Mouse (Mus musculus): ENCODE measurements around the gene Nicn1. TPM values are rescaled to one million over a fixed set of nuclear protein-coding genes. Genes with fewer than 3 reads are reported as not detected.

Gene Nicn1
- polyA plus RNA-seq, 1 experiment from 2014 or later = 13.9 TPM

- Histone ChIP-seq H3K27me3 (replicated peaks; ENCODE audit: control insufficient read depth, insufficient read depth, low read length) (no peaks in the 10 kb centered on the region), H3K4me3 (ENCODE audit: low read depth, low read length) (peak overlapping the region; percentile 50), H3K27ac (ENCODE audit: low read depth, low read length) (no peak overlapping the region), H3K9ac (ENCODE audit: low read depth, low read length) (0 out of 2 replicates have a peak overlapping the region, but pooled peaks have one; percentile 22), H3K4me2 (peak overlapping the region; percentile 59), H3K36me3 (ENCODE audit: control insufficient read depth, insufficient read depth, low read length) (0 out of 2 replicates have a peak, but pooled peaks cover 3% of the 10 kb centered on the region), H3K9me3 (ENCODE audit: control insufficient read depth, low read length) (no peaks in the 10 kb centered on the region), H3K4me1 (replicated peaks; ENCODE audit: control insufficient read depth, insufficient read depth, low read length) (peaks cover 6% of the 10 kb centered on the region)
- 47% methylated on average over 6 of the region's 6 CpGs for WGBS
- no peak for DNase-seq (ENCODE audit: low spot score)
- no peak for ATAC-seq (replicated peaks; ENCODE audit: low FRiP score)
These were observed 544 bp downstream of the Nicn1 start for GRCm38 (mm10) chr9:108290773-108291172.

- 46% methylated on average over 18 of the region's 18 CpGs for WGBS
- H3K36me3 ChIP-seq (ENCODE audit: control insufficient read depth, insufficient read depth, low read length) = 0 out of 2 replicates have a peak, but pooled peaks cover 3% of the 10 kb centered on the region
- peak within 1 kb of the TSS; percentile 57 for H3K4me2 ChIP-seq
- H3K9ac ChIP-seq (ENCODE audit: low read depth, low read length) = peak within 1 kb of the TSS; percentile 8; the same call in 1 of the 2 replicates
- peak within 1 kb of the TSS; percentile 70 for H3K27ac ChIP-seq (ENCODE audit: low read depth, low read length)
- peak; percentile 50 for DNase-seq (ENCODE audit: low spot score)
- no peaks in the 10 kb centered on the region for H3K9me3 ChIP-seq (ENCODE audit: control insufficient read depth, low read length)
- H3K27me3 ChIP-seq (replicated peaks; ENCODE audit: control insufficient read depth, insufficient read depth, low read length) = no peaks in the 10 kb centered on the region
- H3K4me3 ChIP-seq (ENCODE audit: low read depth, low read length) = peak within 1 kb of the TSS; percentile 35
- ATAC-seq (replicated peaks; ENCODE audit: low FRiP score) = peak; percentile 62
- H3K4me1 ChIP-seq (replicated peaks; ENCODE audit: control insufficient read depth, insufficient read depth, low read length) = no peaks in the 10 kb centered on the region
These were observed 6.5 kb downstream of the Nicn1 start, which contains the start of gene Amt for GRCm38 (mm10) chr9:108296453-108297355. Gene Amt (plus strand): TSS chr9:108296853.

GRCm38 (mm10) chr9:108301853-108302252 lies 11.6 kb downstream of the Nicn1 start:
- 76% methylated on average over 3 of the region's 3 CpGs for WGBS
- H3K27ac ChIP-seq (ENCODE audit: low read depth, low read length) = no peak overlapping the region
- H3K36me3 ChIP-seq (ENCODE audit: control insufficient read depth, insufficient read depth, low read length) = peaks cover 4% of the 10 kb centered on the region; the same call in 1 of the 2 replicates
- no peak overlapping the region for H3K4me2 ChIP-seq
- H3K9me3 ChIP-seq (ENCODE audit: control insufficient read depth, low read length) = no peaks in the 10 kb centered on the region
- H3K27me3 ChIP-seq (replicated peaks; ENCODE audit: control insufficient read depth, insufficient read depth, low read length) = no peaks in the 10 kb centered on the region
- DNase-seq (ENCODE audit: low spot score) = no peak
- no peak overlapping the region for H3K9ac ChIP-seq (ENCODE audit: low read depth, low read length)
- H3K4me3 ChIP-seq (ENCODE audit: low read depth, low read length) = no peak overlapping the region
- peaks cover 12% of the 10 kb centered on the region for H3K4me1 ChIP-seq (replicated peaks; ENCODE audit: control insufficient read depth, insufficient read depth, low read length)
- ATAC-seq (replicated peaks; ENCODE audit: low FRiP score) = no peak

DNA sequence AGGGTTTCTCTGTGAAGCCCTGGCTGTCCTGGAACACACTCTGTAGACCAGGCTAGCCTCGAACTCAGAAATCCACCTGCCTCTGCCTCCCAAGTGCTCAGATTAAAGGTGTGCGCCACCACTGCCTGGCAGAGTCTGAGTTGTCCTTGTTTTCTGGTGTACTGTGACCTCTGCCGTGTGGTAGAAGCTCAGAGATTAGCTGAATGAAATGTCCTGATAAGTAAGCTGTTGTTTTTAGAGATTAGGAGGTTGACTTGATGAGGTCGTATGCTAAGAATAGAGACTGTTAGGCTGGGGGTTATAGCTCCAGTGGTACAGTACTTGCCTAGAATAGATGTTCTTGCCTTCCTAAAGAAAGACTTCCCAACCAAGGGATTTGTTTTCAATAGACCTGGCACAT lies 14.5 kb downstream of the Nicn1 start:
- Histone ChIP-seq H3K27me3 (replicated peaks; ENCODE audit: control insufficient read depth, insufficient read depth, low read length) (no peaks in the 10 kb centered on the region), H3K9ac (ENCODE audit: low read depth, low read length) (peak overlapping the region; percentile 91; the same call in 1 of the 2 replicates), H3K4me3 (ENCODE audit: low read depth, low read length) (peak overlapping the region; percentile 83), H3K36me3 (ENCODE audit: control insufficient read depth, insufficient read depth, low read length) (peaks cover 4% of the 10 kb centered on the region; the same call in 1 of the 2 replicates), H3K9me3 (ENCODE audit: control insufficient read depth, low read length) (no peaks in the 10 kb centered on the region), H3K4me2 (peak overlapping the region; percentile 86), H3K27ac (ENCODE audit: low read depth, low read length) (no peak overlapping the region), H3K4me1 (replicated peaks; ENCODE audit: control insufficient read depth, insufficient read depth, low read length) (peaks cover 15% of the 10 kb centered on the region)
- DNase-seq (ENCODE audit: low spot score) = no peak
- 51% methylated on average over 4 of the region's 4 CpGs for WGBS
- no peak for ATAC-seq (replicated peaks; ENCODE audit: low FRiP score)

DNA sequence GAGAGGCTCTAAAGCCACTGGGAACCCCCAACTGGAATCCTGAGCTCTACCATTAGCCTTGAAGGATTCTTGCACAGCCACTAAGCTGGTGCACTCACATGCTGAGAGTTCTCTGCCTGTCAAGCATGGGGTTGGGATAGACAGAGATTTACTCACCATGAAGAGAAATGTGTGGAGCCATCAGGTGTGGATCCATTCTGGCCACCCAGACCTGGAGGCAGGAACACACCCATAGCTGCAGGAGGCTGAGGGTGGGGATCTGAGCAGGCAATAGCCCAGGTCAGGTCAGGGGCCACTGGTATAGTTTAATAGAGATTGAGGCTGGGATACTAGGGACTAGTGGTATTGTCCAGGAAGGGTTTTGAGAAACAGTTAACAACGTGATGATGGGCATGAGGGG lies 14.9 kb downstream of the Nicn1 start:
- Histone ChIP-seq H3K4me1 (replicated peaks; ENCODE audit: control insufficient read depth, insufficient read depth, low read length) (peaks cover 15% of the 10 kb centered on the region), H3K9ac (ENCODE audit: low read depth, low read length) (peak overlapping the region; percentile 91), H3K36me3 (ENCODE audit: control insufficient read depth, insufficient read depth, low read length) (peaks cover 4% of the 10 kb centered on the region; the same call in 1 of the 2 replicates), H3K27ac (ENCODE audit: low read depth, low read length) (peak overlapping the region; percentile 100), H3K4me3 (ENCODE audit: low read depth, low read length) (peak overlapping the region; percentile 83), H3K4me2 (peak overlapping the region; percentile 86), H3K9me3 (ENCODE audit: control insufficient read depth, low read length) (no peaks in the 10 kb centered on the region), H3K27me3 (replicated peaks; ENCODE audit: control insufficient read depth, insufficient read depth, low read length) (no peaks in the 10 kb centered on the region)
- 0% methylated on average over 1 of the region's 1 CpGs for WGBS
- DNase-seq (ENCODE audit: low spot score) (no peak), ATAC-seq (replicated peaks; ENCODE audit: low FRiP score) (no peak)

DNA sequence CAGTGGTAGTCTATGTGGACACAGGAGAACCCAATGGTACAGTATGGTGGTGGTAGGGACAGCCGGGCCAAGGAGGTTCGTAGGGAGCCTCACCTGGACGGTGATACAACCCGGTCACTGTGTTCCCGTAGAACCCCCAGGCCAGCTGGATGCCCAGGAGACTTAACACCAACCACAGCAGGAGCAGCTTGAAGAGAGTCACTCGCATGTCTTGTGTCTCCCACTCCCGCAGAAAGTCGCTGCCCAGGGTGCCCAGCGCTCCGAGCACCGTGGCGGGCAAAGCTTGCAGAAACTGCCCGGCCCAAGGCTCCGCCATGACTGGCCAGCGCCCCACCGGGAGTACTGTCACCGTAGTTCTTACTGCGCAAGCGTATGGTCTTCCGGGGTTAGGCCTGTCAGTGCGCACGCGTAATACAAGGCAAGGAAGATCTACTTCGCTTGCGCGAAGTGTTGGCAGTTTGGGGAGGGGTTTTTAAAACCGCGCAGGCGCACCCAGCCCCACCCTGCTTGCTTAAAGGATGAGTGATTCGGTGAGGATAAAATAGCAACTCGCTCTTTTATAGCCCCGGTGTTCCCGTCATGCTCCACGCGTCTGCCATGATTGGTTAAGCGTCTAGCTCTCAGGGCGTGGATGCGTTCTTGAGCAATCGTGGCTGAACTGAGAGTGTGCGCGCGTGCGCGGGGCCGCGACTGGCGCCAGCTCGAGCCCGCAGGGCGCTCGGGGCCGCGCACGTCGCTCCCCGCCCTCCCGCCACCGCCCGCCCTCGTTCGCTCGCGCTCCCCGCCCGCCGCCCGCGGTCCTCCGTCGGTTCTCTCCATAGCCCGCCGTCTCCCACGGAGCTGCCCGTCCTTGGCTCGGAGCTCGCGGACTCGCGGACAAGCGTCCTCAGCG lies 15.6 kb downstream of the Nicn1 start, which contains the start of the genes Rhoa and Tcta:
Gene Rhoa, plus strand, starts transcription at position 501 of the 892 bp plus-strand sequence.
Gene Tcta, minus strand, starts transcription at position 532 of the 892 bp plus-strand sequence.
- peaks cover 4% of the 10 kb centered on the region; the same call in 1 of the 2 replicates for H3K36me3 ChIP-seq (ENCODE audit: control insufficient read depth, insufficient read depth, low read length)
- no peaks in the 10 kb centered on the region for H3K9me3 ChIP-seq (ENCODE audit: control insufficient read depth, low read length)
- H3K27me3 ChIP-seq (replicated peaks; ENCODE audit: control insufficient read depth, insufficient read depth, low read length) = no peaks in the 10 kb centered on the region
- H3K4me1 ChIP-seq (replicated peaks; ENCODE audit: control insufficient read depth, insufficient read depth, low read length) = peaks cover 15% of the 10 kb centered on the region
- ATAC-seq (replicated peaks; ENCODE audit: low FRiP score) (peak; percentile 89), DNase-seq (ENCODE audit: low spot score) (peak; percentile 93)
- peak within 1 kb of the TSS; percentile 95 for H3K9ac ChIP-seq (ENCODE audit: low read depth, low read length)
- WGBS = under 1% methylated on average over 66 of the region's 81 CpGs
- peak within 1 kb of the TSS; percentile 100 for H3K27ac ChIP-seq (ENCODE audit: low read depth, low read length)
- peak within 1 kb of the TSS; percentile 83 for H3K4me3 ChIP-seq (ENCODE audit: low read depth, low read length)
- H3K4me2 ChIP-seq = peak within 1 kb of the TSS; percentile 86

GRCm38 (mm10) chr9:108306571-108306980 lies 16.3 kb downstream of the Nicn1 start:
- no peaks in the 10 kb centered on the region for H3K9me3 ChIP-seq (ENCODE audit: control insufficient read depth, low read length)
- H3K36me3 ChIP-seq (ENCODE audit: control insufficient read depth, insufficient read depth, low read length) = peaks cover 4% of the 10 kb centered on the region; the same call in 1 of the 2 replicates
- H3K4me3 ChIP-seq (ENCODE audit: low read depth, low read length) = peak overlapping the region; percentile 83
- peaks cover 15% of the 10 kb centered on the region for H3K4me1 ChIP-seq (replicated peaks; ENCODE audit: control insufficient read depth, insufficient read depth, low read length)
- DNase-seq (ENCODE audit: low spot score) = peak; percentile 87
- H3K4me2 ChIP-seq = peak overlapping the region; percentile 86
- no peaks in the 10 kb centered on the region for H3K27me3 ChIP-seq (replicated peaks; ENCODE audit: control insufficient read depth, insufficient read depth, low read length)
- peak overlapping the region; percentile 100 for H3K27ac ChIP-seq (ENCODE audit: low read depth, low read length)
- H3K9ac ChIP-seq (ENCODE audit: low read depth, low read length) = peak overlapping the region; percentile 95
- peak; percentile 80 for ATAC-seq (replicated peaks; ENCODE audit: low FRiP score)
- WGBS = 1% methylated on average over 32 of the region's 51 CpGs
